Mouse (Mus musculus): ENCODE data around the gene Cnppd1. TPM values are rescaled to one million over a fixed set of nuclear protein-coding genes. Genes with fewer than 3 reads are reported as not detected.

The Cnppd1 gene
- polyA plus RNA-seq, 1 experiment from 2014 or later: 43.6 TPM

DNA sequence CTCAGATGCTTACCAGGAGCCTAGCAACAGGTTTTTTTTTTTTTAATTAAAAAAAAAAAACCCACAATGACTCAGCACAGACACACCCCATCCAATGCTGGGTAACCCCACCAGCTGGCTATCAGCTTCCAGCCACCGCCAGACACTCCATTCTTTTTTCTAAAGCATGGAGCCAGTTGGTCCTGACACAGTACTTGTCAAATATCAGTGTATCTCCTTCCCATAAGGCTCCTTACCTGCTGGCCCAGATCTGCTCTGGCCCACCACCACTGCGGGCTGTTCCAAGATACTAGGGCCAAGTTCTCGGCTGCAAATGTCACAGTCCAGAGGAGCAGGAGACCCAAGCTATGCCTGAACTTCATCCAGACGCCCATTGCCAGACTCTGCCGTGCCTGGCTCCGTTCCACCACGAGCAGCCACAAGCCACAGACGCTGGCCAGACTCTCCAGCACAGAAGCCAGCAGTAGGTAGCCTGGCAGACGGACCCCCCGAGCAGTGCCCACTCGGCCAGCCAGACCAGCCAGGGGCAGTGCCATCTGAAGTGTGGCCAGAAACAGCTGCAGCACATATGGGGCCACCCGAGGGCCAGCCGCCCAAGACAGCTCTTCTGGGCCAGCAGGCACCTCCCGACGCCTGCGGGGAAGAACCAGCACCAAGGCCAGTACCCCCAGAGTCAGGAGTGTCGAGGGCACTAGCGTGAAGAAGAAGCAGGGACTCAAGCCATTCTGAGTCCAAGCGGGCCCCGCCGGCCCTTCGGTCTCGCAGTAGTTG, 37.0 kb upstream of the Cnppd1 start:
- H3K4me1 ChIP-seq: peaks cover 27% of the 10 kb centered on the region
- H3K4me3 ChIP-seq: peak overlapping the region; percentile 77
- no peaks in the 10 kb centered on the region for H3K27me3 ChIP-seq (ENCODE audit: poor library complexity, severe bottlenecking)
- no peak for DNase-seq (ENCODE audit: extremely low spot score, low spot score)
- H3K9me3 ChIP-seq: no peaks in the 10 kb centered on the region
- H3K36me3 ChIP-seq (replicated peaks): peaks cover 51% of the 10 kb centered on the region
- 14% methylated on average over 23 of the region's 23 CpGs for WGBS
- H3K27ac ChIP-seq: peak overlapping the region; percentile 87

DNA sequence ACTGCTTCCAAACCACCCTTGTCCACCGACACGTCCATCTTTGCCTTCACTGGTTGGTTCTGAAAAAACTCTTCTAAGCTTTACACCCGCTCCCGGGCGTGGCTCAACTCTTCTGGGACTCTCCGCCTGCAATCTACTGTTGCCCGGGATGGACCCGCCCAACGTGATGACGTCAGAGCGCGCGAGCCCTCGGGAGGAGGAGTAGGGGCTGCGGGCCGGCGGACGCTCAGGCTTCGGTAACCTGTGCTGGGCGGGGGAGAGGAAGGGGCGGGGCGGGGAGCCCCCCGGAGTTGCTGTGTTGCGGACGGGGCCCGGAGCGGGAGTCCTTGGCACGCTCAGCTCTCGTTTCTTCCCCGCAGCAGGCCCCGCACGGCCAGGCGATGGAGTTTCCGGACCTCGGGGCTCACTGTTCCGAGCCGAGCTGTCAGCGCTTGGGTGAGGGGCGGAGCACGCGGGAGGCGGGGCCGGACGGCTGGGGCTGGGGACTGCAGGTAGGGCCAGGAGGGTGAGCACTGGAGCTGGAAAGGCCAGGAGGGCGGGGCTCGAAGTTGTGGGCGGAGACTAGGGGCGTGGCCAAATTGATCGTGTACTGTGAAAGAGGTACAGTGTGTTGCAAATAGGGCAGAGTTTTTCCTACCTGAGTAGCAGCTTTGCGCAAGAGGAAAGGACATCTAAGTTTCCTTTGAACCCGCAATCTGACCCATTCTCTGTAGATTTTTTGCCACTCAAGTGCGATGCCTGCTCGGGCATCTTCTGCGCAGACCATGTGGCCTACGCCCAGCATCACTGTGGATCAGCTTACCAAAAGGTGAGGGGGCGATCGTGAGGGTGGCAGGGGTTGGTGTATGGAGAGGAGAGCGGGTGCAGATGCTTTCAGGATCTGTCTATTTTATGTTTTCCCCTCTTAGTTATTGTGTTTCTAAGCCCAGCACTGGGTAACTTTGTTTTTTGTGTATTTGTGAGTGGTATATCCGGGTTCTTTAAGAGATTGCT, 26.3 kb upstream of the Cnppd1 start, which contains the start of gene Zfand2b:
Gene Zfand2b, plus strand, starts transcription at position 175 of the 993 bp plus-strand sequence.
- H3K9me3 ChIP-seq: no peaks in the 10 kb centered on the region
- WGBS: under 1% methylated on average over 59 of the region's 59 CpGs
- peak; percentile 99 for DNase-seq (ENCODE audit: extremely low spot score, low spot score)
- peak within 1 kb of the TSS; percentile 82 for H3K4me3 ChIP-seq
- peak within 1 kb of the TSS; percentile 89 for H3K27ac ChIP-seq
- H3K4me1 ChIP-seq: peaks cover 22% of the 10 kb centered on the region
- H3K36me3 ChIP-seq (replicated peaks): peaks cover 38% of the 10 kb centered on the region
- H3K27me3 ChIP-seq (ENCODE audit: poor library complexity, severe bottlenecking): 0 out of 2 replicates have a peak, but pooled peaks cover 4% of the 10 kb centered on the region

DNA sequence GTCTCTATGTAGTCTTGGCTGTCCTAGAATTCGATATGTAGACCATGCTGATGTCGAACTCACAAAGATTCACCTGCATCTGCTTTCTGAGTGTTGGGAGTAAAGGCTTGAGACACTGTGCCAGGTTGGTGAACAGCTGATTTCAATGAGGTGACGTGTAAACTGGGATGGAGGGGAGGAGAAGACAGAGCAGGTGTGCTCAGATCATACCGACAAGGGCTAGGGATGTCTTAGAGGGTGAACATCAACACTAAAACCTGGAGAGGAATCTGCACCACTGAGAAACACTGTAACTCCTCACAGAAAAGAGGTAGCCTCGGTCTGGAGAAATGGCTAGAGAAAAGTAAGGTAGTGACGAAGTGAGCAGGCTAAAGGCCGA, 25.6 kb upstream of the Cnppd1 start:
- peaks cover 31% of the 10 kb centered on the region for H3K36me3 ChIP-seq (replicated peaks)
- 0 out of 2 replicates have a peak, but pooled peaks cover 4% of the 10 kb centered on the region for H3K27me3 ChIP-seq (ENCODE audit: poor library complexity, severe bottlenecking)
- no peak for DNase-seq (ENCODE audit: extremely low spot score, low spot score)
- peaks cover 22% of the 10 kb centered on the region for H3K4me1 ChIP-seq
- no peaks in the 10 kb centered on the region for H3K9me3 ChIP-seq
- 7% methylated on average over 7 of the region's 7 CpGs for WGBS
- H3K27ac ChIP-seq: peak overlapping the region; percentile 89
- peak overlapping the region; percentile 82 for H3K4me3 ChIP-seq

DNA sequence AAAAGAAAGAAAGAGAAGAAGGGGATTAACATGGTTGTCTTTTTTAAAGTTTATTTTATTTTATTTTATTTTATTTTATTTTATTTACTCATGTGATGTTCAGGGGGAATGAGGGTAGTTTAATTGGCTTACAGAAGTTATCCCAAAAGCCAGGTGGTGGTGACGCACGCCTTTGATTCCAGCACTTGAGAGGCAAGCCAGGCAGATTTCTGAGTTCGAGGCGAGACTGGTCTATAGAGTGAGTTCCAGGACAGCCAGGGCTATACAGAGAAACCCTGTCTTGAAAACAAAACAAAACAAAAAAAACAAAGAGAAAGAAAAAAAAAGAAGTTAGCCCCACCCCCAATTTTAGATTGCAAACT, 17.7 kb upstream of the Cnppd1 start:
- no peak for DNase-seq (ENCODE audit: extremely low spot score, low spot score)
- H3K9me3 ChIP-seq: no peaks in the 10 kb centered on the region
- no peak overlapping the region for H3K4me3 ChIP-seq
- no peaks in the 10 kb centered on the region for H3K36me3 ChIP-seq (replicated peaks)
- no peak overlapping the region for H3K27ac ChIP-seq
- no peaks in the 10 kb centered on the region for H3K27me3 ChIP-seq (ENCODE audit: poor library complexity, severe bottlenecking)
- H3K4me1 ChIP-seq: no peaks in the 10 kb centered on the region
- WGBS: 89% methylated on average over 4 of the region's 4 CpGs

DNA sequence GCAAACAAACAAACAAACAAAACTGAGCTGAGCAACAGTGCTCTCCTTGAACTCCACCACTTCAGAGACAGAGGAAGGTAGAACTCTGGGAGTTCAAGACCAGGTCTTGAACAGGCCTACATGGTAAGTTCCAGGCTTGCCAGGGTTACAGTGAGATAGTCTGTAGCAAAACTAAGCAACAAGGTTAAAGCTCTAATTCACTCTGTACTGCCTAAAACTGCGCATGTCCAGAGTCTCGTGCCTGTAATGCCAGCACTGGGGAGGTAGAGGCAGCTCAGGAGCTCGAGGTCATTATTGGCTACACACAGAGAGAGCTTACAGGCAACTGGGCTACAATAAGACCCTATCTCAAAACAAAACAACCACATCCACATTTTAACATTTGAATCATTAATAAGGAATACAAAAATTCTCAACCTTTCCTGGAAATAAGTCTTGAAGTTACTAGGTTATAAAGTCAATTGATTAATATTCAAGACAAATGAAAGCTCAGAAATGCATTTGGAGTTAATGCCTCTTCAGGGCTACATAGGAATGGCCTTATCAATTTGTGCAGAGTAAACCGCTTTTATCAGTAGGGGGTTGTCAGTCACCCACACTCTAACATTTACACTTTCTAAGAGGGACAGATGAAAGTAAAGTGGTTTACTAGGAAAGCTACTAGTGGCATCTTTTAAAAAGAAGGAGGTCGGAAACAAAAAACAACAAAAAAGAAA, 17.2 kb upstream of the Cnppd1 start:
- no peak for DNase-seq (ENCODE audit: extremely low spot score, low spot score)
- H3K4me1 ChIP-seq: no peaks in the 10 kb centered on the region
- H3K27me3 ChIP-seq (ENCODE audit: poor library complexity, severe bottlenecking): no peaks in the 10 kb centered on the region
- H3K9me3 ChIP-seq: no peaks in the 10 kb centered on the region
- no peaks in the 10 kb centered on the region for H3K36me3 ChIP-seq (replicated peaks)
- no peak overlapping the region for H3K4me3 ChIP-seq
- H3K27ac ChIP-seq: no peak overlapping the region
- 74% methylated on average over 5 of the region's 5 CpGs for WGBS

DNA sequence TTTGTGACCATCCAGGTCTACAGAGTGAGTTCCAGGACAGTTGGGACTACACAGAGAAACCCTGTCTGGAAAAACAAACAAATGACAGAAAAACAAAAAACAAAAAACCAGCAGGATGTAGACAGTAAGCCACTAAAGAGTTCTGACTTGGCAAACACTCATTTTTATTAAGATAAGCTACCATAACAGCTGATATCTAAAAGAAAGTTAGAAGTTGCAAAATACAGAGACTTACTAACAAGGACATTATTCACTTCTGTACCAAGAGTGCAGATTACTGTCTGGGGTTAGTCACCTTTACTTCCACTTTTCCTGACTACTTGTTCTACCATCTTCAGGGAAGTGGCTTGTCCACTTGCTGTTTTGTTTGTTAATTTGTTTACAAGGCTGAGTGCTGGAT, 16.5 kb upstream of the Cnppd1 start:
- Histone ChIP-seq H3K27ac (no peak overlapping the region), H3K36me3 (replicated peaks) (no peaks in the 10 kb centered on the region), H3K9me3 (no peaks in the 10 kb centered on the region), H3K4me3 (no peak overlapping the region), H3K27me3 (ENCODE audit: poor library complexity, severe bottlenecking) (no peaks in the 10 kb centered on the region), H3K4me1 (no peaks in the 10 kb centered on the region)
- no peak for DNase-seq (ENCODE audit: extremely low spot score, low spot score)

DNA sequence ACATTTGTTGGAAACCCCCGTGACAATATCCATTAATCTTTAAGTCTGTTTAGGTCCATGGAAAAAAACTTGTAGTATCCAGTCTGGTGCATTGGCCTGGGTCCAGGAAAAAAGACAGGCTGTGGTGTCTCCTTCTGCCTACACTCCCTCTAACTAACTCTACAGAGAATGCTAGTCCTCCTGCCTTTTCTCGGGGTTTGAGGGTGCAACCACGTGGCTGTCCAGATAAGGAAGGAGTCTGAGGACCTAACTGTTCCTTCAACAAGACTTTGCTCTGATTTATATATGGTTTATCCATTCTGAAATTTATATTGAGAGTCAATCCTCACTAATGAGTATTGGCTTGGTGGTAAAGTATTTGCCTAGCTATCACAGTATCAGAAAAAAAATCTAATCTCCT, 13.3 kb upstream of the Cnppd1 start:
- Histone ChIP-seq H3K27ac (no peak overlapping the region), H3K4me3 (no peak overlapping the region), H3K9me3 (no peaks in the 10 kb centered on the region), H3K36me3 (replicated peaks) (no peaks in the 10 kb centered on the region), H3K4me1 (no peaks in the 10 kb centered on the region), H3K27me3 (ENCODE audit: poor library complexity, severe bottlenecking) (no peaks in the 10 kb centered on the region)
- DNase-seq (ENCODE audit: extremely low spot score, low spot score): no peak
- WGBS: 70% methylated on average over 3 of the region's 3 CpGs

DNA sequence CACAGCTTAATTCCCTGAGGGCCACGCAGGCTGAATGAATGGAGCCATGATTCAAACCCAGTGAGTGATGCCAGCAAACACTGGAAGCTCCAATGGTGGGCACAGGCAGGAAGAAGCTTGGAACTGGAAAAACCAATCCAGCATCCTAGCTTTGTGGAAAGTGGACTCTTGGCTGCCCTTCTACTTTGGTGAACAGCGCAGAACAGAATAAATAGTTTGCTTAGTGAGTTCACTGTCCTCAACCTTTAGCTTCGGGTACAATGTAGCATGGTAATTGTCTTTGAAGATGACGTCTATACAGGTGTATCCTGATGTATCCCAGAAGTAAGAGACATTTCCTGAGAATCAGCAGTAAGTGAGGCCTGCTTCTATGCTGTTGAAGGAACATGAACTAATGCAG, 6.2 kb upstream of the Cnppd1 start:
- no peak for DNase-seq (ENCODE audit: extremely low spot score, low spot score)
- Histone ChIP-seq H3K4me1 (peaks cover 6% of the 10 kb centered on the region), H3K27me3 (ENCODE audit: poor library complexity, severe bottlenecking) (no peaks in the 10 kb centered on the region), H3K36me3 (replicated peaks) (peaks cover 57% of the 10 kb centered on the region), H3K27ac (no peak overlapping the region), H3K4me3 (no peak overlapping the region), H3K9me3 (no peaks in the 10 kb centered on the region)
- 91% methylated on average over 4 of the region's 4 CpGs for WGBS

DNA sequence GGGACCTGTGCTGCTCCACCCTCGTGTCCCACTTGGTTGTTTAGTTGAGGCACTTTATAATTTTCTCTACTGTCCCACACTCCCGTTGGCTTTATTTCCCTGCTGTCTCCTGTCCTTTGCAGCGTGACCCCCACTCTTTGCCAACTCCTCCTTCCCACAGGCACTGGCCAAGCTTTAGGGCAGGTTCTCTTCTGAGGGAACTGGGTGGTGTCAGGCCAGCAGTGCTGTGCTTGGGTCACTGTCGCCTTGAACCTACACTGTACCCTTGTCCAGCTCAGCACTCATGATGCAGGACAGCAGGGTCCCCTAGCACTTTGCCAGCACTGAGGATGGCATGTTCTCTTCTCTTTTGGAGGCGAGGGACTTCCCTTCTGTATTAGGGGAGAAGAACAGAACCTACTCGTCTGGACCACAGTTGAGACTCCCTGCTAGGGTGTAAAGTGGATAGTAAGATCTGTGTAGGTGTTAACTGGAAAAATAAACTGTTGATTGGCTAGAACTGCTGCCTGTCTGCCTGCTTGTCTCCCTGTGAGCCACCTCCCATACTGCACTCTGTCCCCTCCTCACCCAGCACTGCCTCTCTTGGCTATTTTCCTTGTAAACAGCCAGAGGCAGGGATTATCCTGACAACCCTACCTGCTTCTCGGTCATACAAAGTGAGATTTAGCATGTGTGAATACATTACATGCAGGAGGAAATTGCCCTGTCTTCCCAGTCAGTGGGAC, 5.1 kb upstream of the Cnppd1 start:
- 84% methylated on average over 7 of the region's 7 CpGs for WGBS
- H3K27me3 ChIP-seq (ENCODE audit: poor library complexity, severe bottlenecking): no peaks in the 10 kb centered on the region
- no peak overlapping the region for H3K27ac ChIP-seq
- H3K4me1 ChIP-seq: peaks cover 18% of the 10 kb centered on the region
- peaks cover 57% of the 10 kb centered on the region for H3K36me3 ChIP-seq (replicated peaks)
- no peak for DNase-seq (ENCODE audit: extremely low spot score, low spot score)
- no peaks in the 10 kb centered on the region for H3K9me3 ChIP-seq
- no peak overlapping the region for H3K4me3 ChIP-seq

DNA sequence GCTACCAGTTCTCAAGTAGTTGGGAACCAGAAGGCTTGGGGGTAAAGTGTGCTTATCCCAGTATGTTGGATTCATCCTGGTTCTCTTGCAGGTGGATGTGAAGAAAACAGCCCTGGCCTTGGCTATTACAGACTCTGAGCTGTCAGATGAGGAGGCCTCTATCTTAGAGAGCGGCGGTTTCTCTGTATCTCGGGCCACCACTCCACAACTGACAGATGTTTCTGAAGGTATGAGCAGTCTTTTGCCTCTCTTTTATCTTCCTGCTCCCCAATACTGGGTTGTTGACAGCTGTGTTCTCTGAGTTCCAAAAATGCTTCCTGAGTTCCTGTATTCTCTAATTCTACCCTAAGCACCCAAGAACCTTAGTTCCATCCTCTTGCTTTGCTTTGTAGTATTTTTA, 3.1 kb upstream of the Cnppd1 start:
- WGBS: 98% methylated on average over 3 of the region's 3 CpGs
- H3K9me3 ChIP-seq: no peaks in the 10 kb centered on the region
- H3K4me1 ChIP-seq: peaks cover 34% of the 10 kb centered on the region
- no peak overlapping the region for H3K4me3 ChIP-seq
- H3K36me3 ChIP-seq (replicated peaks): peaks cover 57% of the 10 kb centered on the region
- no peak overlapping the region for H3K27ac ChIP-seq
- no peak for DNase-seq (ENCODE audit: extremely low spot score, low spot score)
- H3K27me3 ChIP-seq (ENCODE audit: poor library complexity, severe bottlenecking): peaks cover 6% of the 10 kb centered on the region; the same call in 1 of the 2 replicates

DNA sequence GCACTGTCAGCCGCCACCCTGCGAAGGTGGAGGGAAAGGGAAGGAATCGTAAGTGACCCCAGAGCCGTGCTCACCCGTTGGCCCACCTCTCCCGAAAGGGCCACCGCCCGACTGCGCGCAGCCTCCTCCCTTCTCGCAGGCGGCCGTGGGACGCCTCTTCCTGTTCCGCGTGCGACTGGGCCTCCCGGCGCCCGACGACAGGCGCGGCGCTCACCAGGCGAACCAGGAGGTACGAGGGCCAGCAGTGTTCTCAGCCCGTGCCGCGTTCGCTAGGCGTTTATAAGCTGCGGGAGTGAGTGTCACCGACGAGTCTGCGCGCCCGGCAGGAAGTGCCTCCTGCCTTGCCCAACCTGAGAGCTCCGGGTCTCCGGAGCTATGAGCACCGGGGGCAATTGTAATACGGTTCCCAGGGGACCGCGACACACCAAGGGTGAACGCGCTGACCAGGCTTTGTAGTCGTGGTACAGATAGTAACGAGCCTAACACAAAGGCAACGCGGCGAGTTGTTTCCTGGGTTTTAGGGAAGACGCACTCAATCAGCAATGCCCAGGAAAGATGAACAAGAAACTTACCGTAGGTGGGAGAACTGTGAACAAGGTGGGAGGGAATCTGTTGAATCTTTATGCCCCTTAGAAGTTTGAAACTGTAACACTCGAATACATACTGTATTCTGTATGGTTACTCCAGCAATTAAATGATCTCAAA, 873 bp downstream of the Cnppd1 start:
- Histone ChIP-seq H3K36me3 (replicated peaks) (peaks cover 61% of the 10 kb centered on the region), H3K27ac (peak overlapping the region; percentile 97), H3K4me3 (peak overlapping the region; percentile 88), H3K9me3 (no peaks in the 10 kb centered on the region), H3K4me1 (peaks cover 34% of the 10 kb centered on the region), H3K27me3 (ENCODE audit: poor library complexity, severe bottlenecking) (peaks cover 6% of the 10 kb centered on the region; the same call in 1 of the 2 replicates)
- WGBS: under 1% methylated on average over 53 of the region's 53 CpGs
- DNase-seq (ENCODE audit: extremely low spot score, low spot score): peak; percentile 44

All from forebrain, embryonic 10.5 days (tissue).